Mouse (Mus musculus) olfactory bulb, adult 2 months (tissue): ENCODE data around the gene Rptor.

Source experiments
- CTCF ChIP-seq: fragments of 200-500 bp; IDR thresholded peaks from 2 replicates; pipeline ENCODE4 v1.5.1; 2012; ENCODE audit warnings: low read depth, mild to moderate bottlenecking, low read length, moderate library complexity; ENCODE audit not compliant: insufficient read depth
- POLR2A ChIP-seq: fragments of 200-500 bp; IDR thresholded peaks from 2 replicates; pipeline ENCODE4 v1.6.1; 2012; ENCODE audit warnings: mild to moderate bottlenecking, low read depth, low read length, moderate library complexity; ENCODE audit not compliant: insufficient read depth

DNA sequence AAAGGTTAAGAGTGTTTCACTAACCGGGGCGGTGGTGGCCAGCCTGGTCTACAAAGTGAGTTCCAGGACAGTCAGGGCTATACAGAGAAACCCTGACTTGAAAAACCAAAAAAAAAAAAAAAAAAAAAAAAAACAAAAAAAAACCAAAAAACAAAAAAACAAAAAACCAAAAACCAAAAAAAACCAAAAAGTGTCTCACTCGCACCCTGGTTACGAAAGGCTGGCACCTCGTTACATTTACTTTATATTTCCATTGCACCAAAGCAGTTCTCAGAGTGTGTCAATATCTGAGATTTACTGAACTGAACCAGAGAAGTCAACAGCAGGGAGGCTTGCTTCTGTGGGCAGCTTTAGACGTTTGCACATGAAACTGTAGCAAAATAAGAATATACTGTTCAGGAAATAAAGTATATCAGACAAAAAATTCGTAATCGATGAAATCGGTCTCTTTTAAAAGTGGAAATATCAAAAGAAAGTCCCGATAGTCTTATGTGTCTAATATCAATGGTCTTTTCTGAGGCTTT is 466 bp upstream of the Rptor start:
- TF ChIP-seq POLR2A, result no peak
- TF ChIP-seq CTCF, result no peak
